Mouse (Mus musculus) spleen, postnatal 36 days (tissue): ENCODE results near the gene Csrnp2.

Experiments used
- DNase-seq, 2 experiments: peaks; one replicate each; pipeline ENCODE4 v3.0.0; 2022; ENCODE audit warnings: low spot score in 2 of 2, mixed read lengths in 1 of 2

The Csrnp2 gene

DNA sequence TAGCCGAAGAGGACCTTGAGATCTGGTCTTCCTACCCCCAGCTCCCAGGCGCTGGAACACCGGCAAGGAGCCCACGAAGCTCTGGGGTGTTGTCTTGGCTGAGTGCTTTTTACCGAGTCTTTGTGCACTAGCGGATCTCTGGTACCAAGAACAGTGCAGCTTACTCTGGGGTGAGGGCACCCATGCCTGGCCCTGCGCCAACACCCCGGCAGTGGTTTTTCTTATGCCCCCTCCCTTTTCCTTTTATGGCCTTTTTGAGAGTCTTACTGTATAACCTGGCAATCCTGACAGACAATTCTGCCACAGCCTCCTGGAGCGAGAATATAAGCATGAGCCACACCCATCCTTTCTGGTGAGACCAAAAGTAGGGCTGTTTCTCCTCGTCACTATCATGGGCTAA is 16.9 kb downstream of the Csrnp2 start:
- no peak for DNase-seq

DNA sequence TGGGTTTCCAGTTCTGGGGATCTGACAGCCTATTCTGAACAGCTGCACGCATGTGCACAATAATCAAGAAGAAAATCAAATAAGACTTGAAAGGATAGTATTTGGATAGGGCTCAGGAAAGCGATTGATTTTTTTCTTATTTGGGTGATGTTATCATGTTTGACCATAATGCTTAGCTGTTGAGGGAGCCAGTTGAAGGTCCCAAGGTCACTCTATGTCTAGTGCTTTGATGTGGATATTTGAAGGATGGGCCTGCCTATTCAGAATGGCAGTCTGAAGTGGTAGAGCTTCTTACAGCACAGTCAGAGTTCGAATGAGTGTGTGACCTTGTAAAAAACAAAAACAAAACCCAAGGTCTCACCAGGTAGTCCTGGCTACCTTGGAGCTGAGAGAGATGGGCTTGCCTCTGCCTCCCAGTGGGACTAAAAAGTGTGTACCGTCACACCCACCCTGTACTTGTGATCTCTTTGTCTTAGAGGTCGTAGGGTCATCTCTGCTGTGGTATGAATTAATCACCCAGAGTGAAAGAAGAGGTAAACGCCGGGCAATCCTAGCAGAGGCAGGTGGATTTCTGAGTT is 21.3 kb downstream of the Csrnp2 start:
- no peak for DNase-seq

DNA sequence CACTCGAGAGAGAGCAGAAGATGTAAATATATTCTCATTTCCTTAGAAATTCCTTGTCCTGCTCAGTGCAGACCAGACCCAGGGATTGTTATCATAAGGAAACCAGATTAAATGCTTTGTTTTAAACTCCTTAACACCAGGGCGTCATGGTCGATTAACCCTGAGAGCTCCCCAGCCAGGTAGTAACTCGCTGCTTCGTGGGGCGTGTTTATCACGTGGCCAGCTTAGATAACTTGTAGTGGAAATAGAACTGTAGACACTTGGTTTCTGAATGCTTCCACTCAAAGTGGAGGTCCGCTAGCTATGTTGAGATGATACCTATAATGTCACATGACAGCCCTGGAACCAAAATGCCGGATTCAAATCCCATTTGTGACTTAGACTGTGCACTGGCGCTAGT is 25.3 kb downstream of the Csrnp2 start:
- DNase-seq = no peak

DNA sequence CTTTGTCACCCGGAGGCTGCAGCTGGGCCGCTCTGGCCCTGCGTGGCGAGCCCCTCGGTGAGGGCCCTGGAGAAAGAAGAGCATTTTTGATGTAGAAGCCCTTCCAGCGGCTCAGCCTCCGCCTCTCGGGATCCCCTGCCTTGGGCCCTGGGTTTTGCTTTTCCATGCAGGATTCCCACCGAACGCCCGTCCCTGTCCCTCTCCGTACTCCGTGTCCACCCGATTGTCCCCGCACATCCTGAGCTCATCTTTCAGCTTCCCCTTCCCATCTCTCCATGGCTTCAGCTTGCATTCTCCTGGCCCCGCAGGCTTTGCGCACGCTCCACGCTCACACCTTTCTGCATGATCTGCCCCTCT is 26.1 kb downstream of the Csrnp2 start:
- no peak for DNase-seq

DNA sequence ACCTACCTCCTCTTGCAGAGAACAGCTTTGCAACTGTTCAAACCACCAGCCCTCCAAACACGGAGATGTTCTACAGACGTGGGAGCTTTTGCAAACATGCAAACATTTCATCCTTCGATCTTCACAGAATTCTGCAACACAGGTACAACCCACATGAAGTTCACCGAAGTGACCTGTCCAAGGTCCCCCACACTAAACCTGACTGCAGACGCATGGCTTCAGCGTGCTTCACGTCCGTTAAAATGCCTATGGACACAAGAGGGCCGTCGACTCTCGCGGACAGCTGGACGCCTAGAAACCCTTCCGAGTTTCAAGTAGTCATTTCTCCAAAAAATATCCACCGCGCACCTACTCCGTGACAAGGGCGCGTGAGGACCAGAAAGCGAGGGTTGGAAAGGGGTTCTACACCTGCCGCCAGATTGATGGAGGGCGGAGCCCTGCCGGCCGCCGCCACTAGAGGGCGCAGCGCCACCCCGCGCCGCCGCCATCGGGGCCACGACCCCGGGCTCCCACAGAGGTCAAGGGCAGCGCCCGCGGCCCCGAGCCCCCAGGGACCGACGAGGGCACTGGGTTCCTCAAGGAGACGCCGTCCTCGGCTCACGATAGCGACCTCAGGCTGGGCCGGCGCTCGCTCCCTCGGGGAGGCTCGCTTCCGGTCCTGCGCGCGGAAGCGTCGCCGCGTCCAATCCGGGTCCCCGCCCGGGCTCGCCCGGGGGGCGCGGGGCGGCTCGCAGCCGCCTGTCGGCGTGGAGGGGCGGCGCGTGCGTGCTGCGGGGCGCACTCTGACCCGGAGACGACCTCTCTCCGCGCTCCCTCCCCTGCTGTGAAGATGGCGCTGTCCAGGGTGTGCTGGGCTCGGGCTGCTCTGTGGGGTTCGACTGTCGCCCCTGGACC is 26.7 kb downstream of the Csrnp2 start, which contains the start of gene Letmd1:
TSS of gene Letmd1 (plus strand) at position 729 of the 894 bp plus-strand sequence.
- peak; percentile 86 to 89 for DNase-seq

DNA sequence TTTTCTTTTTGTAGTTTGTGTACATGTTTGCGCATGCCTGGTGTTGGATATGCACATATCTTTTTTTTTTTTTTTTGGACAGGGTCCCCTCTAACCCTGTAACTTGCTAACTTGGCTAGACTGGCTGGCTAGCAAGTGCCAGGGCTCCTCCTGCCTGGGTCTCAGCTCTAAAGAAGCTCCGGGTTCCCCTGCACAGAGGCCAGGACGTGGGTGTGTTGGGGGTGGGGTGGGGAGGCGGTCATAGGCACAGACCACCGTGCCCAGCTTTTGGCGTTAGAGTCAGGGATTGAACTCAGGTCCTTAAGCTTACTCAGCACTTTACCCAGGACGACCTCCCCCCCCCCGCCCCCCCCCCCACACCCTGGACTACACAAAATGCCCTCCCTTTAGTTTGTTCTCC is 27.6 kb downstream of the Csrnp2 start:
- DNase-seq = no peak

DNA sequence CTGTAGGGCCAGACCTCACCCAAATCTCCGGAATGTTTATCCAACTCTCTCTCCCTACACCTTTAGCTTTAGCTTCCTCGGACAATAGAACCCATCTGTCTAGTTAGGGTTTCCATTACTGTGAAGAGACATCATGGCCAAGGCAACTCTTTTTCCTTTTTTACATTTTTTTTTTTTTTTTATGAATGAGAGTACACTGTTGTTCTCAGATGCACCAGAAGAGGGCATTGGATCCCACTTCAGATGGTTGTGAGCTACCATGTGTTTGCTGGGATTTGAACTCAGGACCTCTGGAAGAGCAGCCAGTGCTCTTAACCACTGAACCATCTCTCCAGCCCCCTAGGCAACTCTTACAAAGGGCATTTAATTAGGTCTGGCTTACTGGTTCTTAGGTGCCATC is 29.9 kb downstream of the Csrnp2 start:
- no peak for DNase-seq

DNA sequence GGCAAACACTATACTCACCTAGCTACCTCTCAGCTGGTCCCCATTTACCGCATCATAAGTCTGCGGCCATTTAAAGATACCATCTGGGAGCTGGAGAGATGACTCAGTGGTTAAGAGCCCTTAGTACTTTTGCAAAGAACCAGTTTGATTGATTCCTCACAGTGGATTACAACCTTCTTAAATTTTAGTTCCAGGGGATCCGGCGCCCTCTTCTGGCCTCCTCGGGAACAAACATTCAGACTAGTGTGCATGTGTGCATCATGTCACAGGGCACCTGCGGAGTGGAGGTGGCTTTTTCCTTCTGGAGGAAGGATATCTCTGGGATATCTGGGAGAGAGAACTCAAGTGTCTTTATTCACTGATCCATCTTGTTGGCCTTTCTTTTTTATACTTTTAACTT is 31.6 kb downstream of the Csrnp2 start:
- DNase-seq = peak; percentile 40 to 56

DNA sequence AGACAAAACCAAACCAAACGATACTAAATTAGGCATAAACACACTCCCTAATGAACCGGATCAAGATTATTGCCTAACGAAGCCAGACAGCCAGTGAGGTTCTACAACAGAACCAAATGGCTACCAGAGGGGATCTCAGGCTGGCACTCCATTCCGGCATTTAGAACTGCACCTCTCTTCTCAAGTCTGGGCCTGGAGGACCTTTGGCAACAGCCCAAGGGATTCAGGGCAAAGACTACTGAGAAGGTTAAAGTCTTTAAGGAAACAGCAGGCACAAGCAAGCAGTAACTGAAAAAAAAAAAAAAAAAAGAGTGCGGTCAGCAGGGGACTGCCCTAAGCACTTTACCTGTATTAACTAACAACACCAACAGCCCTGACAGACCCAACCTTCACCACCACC is 33.2 kb downstream of the Csrnp2 start:
- DNase-seq = no peak

DNA sequence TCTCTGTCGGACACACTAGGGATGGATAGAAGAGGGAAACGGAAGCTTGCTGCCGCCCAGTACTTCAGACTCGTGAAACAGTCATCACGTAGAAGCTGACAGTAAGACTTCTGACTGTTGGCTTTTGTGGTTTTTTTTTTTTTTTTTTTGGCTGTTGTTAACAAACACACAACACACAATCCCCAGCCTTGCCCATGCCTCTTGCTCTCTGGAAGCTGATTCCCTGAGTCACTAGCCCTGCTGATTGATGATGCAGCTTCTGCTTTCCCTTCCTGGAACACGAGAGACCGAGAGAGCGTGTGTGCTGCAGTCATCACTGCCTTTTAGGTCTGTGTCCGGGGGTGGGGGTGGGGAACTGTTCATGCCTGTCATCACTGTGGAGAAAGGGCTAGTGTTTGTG is 33.6 kb downstream of the Csrnp2 start:
- no peak for DNase-seq

DNA sequence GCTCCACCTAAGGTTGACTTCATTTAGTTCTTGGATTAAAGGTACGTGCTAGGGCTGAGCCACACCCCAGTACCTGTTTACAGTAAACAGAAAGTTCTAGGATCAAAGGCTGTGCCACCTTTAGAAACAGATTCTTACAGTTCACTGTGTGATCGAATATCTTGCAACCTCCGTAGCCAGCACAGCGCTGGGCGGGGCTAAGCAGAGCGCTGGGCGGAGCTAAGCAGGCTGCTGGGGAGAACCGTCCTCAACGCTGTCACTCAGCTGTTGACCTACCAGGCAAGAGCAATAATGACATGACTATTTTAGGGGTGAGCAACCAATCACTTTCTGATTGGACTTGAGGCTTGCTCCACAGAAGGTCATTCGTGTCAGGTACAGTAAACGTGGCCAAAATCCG is 34.3 kb downstream of the Csrnp2 start:
- DNase-seq = peak; percentile 39 to 43

DNA sequence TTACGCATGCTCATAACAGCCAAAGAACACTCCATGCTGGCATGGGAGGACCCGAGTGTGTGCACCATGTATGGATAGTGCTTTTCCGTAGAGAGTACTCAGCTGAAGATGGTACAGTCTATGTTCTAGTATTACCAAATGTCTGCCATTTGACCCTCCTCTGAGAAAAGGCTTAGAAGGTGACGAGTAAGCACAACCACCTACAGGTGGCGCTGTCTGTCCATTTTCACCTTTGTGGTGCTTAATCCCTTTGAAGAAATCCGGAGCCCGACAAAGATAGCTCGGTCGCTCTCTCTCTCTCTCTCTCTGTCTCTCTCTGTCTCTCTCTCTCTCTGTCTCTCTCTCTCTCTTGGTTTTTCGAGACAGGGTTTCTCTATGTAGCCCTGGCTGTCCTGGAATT is 37.2 kb downstream of the Csrnp2 start:
- DNase-seq = peak; percentile 33 to 51

DNA sequence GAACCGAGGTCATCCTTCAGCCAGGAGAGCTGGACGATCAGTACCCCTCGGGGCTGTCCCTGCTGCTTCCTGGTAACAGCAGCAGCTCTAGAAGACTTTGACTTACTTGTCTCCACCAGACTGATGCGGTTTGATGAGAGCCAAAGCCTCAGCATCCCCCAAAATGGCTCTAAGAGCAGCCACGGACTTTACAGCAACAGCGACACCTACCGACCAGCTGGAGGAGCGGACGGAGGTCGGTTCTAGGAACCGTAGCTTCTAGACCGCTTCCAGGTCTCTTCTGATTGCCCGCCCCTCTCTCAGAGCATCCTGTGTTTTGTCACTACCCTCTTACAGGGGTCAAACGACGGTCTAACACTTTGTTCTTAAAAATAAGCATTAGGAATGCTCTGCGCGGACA is 37.9 kb downstream of the Csrnp2 start:
- DNase-seq = peak; percentile 48 to 59

DNA sequence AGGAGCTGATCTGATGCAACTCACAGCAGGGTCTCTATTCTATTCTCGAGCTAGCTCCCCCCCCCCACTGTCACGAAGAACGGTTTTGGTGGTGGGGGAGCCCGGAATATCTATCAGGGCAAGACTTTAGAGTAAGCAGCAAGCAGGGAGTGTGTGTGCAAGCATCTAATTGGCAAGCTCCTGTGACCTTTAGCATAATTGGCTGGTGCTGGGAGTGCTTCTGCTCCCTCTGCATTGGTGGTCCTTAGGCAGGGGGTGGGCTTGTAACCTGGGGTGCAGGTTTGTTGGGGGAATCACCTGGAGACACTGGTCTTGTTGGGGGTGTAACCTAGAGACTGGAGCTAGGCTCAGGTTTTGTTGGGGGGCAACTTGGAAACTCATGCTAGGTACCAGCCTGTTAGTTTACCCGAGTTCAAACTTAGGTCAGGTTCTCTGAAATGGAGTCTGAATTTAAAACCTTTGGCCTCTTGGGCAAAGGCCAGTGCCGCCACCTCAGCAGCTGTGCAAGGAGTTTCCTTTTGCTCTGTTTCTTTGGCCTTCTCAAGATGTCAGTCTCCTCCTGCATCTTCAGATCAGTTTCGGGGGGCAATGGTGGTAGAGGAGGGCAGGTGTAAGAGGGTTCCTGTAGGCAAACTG is 38.8 kb downstream of the Csrnp2 start:
- no peak for DNase-seq

DNA sequence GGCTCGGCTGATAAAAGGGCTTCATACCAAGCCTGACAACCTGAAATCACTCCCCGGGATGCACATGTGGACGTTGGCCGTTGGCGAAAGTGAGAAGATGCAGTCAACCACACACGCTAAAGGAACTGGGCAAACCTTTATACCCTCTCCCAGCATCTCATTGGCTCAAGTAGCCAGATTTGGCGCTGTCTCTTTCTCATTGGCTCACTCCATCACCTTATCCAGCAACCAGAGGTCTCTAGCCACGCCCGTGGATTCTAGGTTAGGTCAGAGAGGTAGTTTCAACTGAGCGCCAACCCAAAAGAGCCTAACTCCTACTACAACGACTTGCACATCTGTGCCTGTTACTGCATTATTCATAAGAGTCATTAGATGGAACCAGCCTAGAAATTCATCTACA is 42.8 kb downstream of the Csrnp2 start:
- DNase-seq = no peak

DNA sequence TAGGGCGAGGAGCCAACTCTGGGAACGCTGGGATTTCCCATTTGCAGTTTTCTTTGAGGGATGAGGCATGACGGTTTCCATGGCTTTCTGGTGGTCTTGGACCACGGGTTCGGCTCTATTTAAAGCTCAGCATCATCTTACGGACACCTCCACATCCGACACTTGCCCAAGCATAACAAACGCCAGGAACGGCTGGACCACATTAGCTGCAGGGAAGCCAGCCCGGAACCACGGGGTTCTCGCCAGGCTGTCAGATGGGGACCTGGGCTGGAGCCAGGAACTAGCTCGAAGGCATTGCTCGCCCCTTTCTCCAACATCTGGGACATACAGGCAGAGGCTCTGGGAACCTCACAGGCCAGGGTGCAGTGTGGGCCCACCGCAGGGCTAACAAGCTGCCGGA is 44.0 kb downstream of the Csrnp2 start:
- DNase-seq = no peak

DNA sequence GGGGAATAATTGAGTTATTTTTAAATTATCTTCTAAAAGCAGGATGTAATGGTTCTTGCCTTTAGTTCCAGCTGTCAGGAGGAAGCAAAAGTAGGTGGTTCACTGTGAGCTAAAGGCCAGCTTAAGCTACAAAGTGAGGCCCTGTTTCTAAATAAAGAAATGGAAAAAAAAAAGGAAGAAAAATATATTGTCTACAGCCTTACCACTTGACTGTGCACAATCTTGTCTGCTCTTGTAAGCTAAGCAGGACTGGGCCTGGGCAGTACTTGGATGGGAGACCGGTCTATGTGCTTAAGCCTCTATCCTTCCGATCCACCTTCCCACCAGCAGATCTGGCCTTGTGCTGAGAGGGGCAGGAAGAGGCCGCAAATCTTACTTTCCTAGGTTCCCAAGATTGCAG is 45.8 kb downstream of the Csrnp2 start:
- no peak for DNase-seq

DNA sequence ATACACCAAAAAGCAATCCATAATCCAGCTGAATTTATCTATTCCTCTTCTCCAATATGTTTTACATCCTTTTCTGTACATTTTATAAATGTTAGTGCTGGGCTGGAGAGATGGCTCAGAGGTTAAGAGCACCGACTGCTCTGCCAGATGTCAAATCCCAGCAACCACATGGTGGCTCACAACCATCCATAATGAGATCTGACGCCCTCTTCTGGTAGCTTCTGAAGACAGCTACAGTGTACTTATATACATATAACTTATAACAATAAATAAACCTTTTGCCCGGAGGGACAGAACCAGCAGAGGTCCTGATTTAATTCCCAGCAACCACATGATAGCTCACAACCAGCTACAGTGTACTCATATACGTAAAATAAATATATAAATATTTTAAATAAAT is 46.7 kb downstream of the Csrnp2 start:
- DNase-seq = no peak

DNA sequence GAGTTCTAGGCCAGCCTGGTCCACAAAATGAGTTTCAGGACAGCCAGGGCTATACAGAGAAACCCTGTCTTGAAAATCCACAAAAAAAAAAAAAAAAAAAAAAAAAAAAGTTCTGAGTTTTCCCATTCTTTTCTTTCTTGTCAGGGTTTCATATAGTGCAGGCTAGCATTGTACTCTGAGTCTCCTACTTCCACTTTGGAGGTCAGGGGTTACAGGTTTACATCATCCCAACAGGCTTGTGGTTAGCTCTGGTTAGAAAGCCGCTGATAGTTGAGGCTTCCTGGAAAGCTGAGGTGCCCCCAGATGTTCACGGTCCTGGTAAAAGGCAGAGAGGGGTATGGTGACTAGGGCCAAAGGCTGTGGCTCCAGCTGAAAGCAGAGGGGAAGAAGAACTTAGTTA is 48.4 kb downstream of the Csrnp2 start:
- no peak for DNase-seq

DNA sequence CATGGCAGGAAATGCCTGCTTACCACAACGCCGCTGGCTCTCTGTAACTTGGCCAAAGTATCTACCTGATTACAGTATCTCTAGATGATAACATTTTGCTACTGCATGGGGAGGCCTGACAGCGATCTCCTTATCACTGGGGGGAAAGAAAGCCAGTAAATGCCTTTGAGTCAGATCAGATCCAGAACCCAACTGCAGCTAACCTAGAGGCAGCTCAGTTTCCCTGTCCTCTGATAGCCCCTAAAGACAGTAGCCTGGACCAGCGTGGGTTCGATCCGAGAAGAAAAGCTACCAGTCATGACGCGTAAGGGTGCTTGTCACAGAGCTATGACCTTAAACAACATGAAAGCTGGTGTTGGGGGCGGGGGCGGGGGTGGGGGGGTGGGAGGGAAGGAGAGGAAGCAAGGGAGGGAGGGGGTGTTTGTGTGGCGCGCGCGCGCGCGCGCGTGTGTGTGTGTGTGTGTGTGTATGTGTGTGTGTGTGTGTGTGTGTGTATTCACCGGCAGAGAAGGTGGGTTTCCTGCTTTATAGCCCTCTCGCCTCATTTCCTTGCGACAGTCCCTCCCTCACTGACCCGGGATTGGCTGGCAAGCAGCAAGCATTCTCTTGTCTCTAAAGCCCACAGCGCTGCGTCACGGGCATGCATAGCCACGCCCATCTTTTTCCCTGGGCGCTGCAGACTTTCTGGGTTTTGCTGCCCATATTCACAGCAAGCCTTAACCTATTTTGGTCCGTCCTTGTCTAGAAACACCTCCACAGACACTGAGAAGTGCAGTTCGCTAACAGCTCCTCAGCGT is 52.0 kb downstream of the Csrnp2 start:
- peak; percentile 89 to 91 for DNase-seq

DNA sequence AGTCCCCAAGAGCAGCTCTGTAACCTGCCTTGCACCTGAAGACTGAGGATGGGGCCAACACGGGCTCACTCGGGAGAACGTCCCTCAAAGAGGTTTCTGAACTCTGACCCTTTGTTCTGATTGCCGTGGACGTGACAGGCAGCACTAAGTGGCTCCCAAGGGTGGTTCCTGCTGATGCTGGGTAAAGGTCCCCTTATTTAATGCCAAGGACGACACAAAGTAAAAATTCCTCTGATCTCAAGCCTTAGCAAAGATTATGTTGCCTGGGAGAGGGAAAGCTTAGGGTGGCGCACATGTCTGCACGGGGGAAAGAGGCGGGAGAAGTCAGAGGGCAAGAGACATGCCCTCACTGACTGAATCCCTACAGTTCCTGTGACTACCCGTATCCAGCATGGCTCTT is 58.8 kb downstream of the Csrnp2 start:
- no peak for DNase-seq

DNA sequence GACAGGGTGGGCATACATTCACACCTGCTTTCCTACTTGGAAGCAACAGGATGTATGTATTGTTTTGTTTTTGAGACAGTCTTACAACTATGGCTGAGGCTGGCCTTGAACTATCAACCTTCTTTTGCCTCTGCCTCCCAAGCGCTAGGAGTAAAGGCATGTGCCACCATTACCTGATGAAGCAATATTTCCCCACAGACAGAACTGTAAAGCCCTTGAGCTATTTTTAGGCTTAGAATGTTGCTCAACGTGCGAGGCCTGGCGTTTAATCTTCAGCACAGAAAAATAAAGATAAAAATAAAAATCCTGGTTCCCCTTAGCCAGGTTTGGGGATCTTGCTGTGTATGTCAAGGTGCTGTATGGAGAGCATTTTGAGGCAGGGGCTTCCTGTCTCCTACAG is 59.2 kb downstream of the Csrnp2 start:
- DNase-seq = no peak
